Mouse (Mus musculus) ovary, postnatal 14 days (tissue): ENCODE results near the gene Snrnp25.
A peak's percentile ranks its signal among the peaks of the same experiment; 100 is the strongest.
"Not testable (repeated sequence)": the region's sequence is repeated elsewhere in the genome, so short reads cannot be mapped to it uniquely, and the experiment has no call there.

Experiments
- DNase-seq: peaks from one replicate; pipeline ENCODE4 v3.0.0; 2022; ENCODE audit warnings: low spot score

Snrnp25 gene

DNA sequence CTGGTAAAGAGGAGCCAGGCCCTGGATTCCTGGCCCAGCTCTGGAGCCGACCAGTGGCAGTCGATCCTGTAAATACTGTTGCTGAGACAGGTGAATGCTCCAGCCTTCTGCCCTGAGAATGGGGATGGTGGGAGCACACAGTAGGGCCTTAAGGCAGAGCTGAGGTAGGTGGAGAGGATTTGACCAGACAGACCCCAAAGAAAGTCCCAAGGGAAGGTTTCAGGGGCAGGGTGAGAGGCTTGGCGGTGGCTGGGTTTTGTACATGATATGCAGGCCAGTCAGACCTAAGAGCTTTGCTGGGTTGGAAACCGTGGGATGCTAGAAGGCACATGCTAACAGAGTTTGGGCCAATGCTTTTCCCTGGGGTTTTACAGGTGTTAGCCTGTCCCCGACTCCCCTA lies 10.6 kb upstream of the Snrnp25 start:
- DNase-seq = no peak

DNA sequence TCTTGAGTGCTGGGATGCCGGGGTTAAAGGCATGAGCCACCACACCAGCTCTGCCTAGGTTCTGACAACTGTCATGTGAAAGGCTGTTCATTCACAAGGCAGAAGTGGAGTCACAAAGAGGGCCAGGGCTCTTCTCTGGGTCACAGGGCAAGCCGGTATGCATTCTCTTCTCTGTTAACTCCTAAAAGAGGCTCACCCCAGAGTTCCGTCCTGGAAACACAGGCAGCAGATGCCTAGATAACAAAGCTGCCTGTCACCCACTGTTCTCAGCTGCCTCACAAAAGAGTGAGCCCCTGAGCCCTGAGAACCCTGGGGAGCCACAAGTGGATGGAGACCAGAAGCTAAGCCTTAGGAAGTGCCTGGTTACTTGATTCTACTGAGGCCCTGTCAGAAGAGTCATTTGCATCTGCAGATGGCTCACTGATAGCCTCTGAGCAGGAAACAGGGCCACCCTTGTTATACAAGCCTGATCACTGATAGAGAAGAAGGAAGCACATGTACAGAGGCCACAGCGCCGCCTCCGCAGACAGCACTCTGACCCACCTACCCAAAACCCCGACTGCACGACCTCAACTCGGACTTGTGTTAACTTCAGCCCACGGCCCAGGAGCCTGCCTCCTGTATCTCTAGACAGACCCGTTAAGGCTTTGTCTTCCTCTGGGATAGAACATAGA lies 9.2 kb upstream of the Snrnp25 start:
- no peak for DNase-seq

- DNase-seq = no peak
These were observed 8.5 kb upstream of the Snrnp25 start for GRCm38 (mm10) chr11:32196727-32197126.

- DNase-seq = no peak
These were observed 7.4 kb upstream of the Snrnp25 start for GRCm38 (mm10) chr11:32197766-32198165.

DNA sequence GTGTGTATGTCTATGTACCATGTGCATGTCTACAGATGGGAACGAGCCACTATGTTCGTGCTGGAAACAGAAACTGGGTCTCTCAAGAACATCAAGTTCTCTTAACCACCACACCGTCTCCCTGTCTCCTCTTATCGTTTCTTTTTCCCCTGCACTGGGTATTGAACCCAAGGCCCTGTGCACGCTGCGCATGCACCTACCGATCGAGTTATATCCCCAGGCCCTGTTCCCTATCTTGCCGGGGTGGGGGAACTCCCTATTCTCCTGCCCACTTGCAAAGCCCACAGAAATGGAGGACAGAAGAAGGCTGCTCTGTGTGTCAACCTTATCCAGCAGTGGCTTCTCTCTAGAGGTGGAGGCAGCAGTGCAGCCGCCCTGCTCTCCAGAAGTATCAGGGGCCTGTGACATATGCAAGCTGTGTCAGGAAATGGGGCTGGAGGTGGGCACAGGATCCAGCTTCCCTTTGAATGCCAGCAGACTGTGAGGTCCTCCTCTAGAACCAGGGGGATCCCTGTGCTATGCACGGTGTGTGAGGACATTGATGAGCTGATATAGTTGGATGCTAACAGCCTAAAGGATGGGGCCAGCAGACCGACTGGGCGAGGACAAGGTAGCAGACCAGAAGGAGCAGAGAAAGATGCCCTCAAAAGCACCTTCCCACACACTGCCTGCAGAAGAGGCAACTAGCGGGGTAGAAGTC lies 6.8 kb upstream of the Snrnp25 start:
- DNase-seq = no peak

- no peak for DNase-seq
These were observed 6.0 kb upstream of the Snrnp25 start for GRCm38 (mm10) chr11:32199230-32199629.

DNA sequence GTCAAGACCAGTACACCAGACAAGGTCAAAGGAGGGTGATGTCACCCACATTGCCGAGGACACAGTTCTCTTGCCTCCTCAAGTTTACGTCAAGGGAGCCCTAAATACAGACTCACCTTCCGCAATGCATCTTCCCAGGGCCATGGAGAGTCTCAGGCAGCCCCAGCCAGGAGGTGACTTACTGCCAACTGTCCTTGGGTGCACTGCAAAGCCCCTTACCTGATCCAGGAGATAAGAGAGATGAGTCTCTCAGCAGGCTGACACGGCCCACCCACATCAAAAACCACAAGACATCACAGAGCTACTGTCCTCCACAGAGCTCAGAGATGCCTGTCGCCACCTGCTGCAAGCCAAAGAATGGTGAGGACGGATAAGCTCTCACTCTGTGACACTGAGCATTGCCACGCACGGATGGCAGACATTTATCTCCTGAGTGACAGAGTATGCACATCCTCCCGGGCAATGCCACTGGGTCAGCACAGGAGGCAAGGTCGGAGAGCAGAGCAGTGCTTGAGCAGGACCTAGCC lies 5.1 kb upstream of the Snrnp25 start, which contains the start of gene Il9r:
Gene Il9r (minus strand): TSS at position 205 of the 527 bp plus-strand sequence.
- DNase-seq = no peak

DNA sequence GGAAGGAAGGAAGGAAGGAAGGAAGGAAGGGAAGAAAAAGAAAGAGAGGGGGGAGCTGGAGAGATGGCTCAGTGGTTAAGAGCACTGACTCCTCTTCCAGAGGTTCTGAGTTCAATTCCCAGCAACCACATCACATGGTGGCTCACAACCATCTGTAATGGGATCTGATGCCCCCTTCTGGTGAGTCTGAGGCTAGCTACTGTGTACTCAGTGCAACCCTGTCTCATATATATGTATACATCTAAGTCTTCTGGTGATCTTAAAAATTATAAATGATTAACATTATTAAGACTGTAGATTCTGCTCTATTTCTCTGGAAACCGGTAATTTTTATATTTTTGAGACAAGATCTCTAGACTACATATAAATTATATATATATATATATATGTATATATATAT lies 4.2 kb upstream of the Snrnp25 start:
- not testable (repeated sequence) for DNase-seq

DNA sequence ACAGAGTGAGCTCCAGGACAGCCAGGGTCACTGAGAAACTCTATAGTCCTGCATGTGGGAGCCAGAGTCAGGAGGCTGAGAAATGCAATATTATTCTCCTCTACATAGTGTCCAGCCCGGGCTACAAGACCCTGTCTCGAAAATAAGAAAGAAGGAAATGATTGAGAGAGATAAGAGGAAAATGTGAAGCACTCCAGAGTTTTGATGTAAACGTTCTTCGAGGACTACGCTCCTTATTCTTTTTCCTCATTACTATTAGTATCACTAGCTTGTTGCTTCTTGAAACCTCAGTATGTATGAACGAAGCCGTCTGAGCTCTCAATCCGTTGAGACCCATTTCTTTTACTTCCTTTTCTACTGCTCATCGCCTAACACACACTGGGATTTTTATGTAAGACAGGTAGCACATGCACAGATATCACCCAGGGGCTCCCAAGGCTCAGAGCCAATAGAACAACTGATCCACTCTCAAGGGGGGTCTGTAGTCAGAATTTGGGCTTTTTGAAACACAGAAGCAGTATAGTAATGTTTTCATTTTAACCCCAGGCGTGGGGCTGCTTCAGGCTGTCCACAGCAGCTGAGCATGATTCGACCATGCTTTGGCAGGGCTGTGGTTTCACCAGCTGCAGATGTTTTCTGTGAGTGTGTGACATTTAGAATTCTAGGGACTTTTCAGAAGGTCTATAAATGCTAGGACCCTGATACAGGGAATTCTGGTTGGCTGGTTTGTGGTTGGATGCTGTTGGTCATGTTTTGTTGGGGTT lies 3.1 kb upstream of the Snrnp25 start:
- DNase-seq = no peak

DNA sequence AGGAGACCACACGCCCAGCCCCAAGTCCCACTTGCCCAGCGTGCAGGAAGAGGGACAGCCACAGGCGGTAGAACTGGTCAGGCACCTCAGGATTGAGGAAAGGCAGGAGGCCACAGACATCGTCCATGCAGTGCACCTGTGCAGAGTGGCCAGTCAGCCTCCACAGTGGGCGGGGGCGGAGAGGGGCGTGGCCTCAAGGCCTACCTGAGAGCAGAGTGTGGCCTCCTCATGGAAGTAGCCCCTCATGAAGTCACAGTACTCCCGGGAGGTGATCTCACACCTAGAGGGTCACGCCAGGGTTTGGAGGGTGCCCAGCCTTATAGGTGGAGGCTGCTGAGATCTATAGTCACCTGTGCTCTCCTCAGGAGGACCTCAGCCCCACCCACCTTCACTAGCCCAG lies 5.4 kb downstream of the Snrnp25 start:
- DNase-seq = no peak

- DNase-seq = no peak
These were observed 10.4 kb downstream of the Snrnp25 start for GRCm38 (mm10) chr11:32215372-32216162.

DNA sequence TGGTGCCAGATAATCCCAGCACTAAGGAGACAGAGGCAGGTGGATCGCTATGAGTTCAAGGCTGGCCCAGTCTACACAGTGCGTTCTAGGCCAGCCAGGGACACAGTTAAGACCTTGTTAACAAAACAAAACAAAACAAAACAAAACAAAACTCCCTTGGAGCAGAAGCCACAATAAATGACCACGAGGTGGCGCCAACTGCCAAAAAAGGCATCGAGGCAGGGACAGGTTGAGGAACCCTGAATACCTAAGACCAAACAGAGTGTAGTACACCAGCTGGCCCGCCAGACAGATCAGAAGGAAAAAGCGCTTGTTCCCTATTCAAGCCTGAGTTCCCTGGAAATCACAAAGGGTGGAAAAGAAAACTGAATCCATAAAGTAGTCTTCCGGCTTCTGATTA lies 11.6 kb downstream of the Snrnp25 start:
- peak; percentile 61 for DNase-seq

- no peak for DNase-seq
These were observed 13.4 kb downstream of the Snrnp25 start for GRCm38 (mm10) chr11:32218501-32219050.

DNA sequence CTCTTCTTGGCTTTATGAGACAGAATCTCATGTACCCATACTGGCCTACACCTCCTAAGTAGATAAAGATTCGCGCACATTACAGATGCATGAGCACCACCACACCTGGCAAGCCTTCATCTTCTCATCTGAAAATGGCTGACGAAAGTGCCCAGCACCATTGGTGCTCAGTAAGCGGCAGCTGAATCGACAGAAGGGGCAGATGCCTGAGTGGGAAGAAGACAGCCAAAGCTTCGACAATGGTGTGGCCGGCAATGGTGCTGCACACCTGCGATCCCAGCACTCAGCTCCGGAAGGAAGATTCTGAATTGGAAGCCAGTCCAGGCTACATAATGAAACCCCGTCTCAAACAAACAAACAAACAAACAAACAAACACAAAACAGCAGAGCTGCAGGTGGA lies 14.1 kb downstream of the Snrnp25 start:
- DNase-seq = no peak

DNA sequence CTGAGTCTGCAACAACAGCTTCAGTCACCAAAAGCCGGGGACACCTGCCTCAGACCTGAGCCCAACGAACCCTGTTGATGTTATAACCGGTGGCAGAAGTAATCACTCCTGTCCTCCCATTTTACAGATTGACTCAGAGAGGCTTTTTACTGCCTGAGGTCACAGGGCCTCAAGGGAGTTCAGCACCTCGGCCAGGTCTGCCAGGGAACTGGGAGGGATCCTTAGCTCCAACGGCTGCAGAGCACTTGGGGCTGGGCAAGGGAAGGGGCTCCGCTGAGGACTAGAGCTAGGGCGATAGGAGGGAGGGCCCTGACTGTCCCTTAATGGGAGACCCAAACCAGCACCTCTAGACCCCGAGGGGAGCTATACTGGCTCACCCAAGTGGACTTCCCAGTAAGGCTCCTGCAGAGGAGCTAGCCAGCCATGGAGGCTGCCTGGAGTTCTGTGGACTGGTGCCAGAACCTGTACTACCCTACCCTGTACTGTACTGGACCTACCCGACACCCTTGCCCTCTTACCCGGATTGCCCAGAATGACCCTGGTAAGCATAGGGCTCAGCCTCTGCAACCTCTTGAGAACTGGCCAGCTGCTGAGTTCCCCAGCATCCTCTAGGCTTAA lies 15.5 kb downstream of the Snrnp25 start:
- DNase-seq = no peak

DNA sequence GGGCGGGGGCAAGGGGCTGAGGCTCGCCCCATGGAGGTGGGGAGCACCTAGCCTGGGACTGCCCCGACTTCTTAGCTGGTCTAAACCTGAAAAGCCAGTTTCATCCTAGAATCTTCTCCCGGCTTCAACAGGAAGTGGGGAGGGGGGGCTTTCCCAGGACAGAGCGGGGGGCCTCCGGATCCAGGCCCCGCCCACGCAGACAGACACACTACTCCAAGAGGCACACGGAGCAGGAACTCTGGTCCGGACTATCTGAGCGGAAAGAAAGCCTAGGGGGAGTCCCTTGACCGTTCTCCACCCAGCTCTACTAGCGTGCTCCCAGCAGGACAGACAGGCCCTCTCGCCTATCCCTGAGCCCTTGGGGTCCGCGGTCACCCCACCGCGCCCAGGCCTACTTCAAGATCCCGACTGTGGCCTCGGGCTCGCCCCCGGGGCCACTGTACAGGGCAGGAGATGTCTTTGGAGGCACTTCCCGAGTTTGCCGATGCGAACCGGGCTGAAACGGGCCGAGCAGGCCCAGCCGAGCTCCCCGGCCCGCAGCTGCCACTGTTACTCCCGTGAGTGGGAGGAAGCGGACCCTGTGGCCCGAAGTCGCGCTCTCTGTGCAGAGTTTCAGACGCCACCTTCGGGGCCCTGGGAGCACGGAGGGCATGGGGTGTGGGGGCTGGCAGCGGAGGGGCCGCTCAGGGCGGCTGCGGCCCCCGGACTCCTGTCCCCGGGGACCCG lies 16.2 kb downstream of the Snrnp25 start:
- DNase-seq = peak; percentile 43

- peak; percentile 50 for DNase-seq
These were observed 16.8 kb downstream of the Snrnp25 start, which contains the start of gene Rhbdf1 for GRCm38 (mm10) chr11:32221951-32222409. Rhbdf1 (minus strand) TSS chr11:32222300.

DNA sequence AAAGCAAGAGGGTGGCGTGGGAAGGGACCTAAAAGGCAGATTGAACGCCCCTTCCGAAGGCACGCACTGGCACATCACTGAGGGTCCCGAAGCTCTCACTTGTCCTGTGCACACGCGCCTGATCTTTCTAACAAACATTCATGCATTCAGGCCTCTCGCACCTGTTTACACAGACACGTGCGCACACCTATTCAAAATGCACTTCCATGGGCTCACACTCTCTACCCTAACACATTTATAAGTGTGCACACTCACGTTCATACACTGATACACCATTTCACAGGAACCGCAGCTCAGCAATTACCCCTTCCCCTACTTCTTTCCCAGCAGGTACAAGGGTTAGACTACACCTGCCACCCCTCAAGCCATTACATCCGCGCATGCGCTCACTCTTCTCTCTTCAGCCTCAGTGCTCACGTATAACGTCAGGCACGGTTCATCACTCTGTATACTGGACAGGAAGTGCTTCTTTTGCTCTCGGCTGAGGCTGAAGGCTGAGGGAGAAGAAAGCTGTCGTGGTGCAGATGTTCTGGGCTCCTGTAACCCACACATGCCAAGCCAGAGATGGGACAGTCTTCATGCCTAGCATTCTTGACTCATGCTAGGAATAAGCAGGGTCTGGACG lies 17.5 kb downstream of the Snrnp25 start:
- no peak for DNase-seq

DNA sequence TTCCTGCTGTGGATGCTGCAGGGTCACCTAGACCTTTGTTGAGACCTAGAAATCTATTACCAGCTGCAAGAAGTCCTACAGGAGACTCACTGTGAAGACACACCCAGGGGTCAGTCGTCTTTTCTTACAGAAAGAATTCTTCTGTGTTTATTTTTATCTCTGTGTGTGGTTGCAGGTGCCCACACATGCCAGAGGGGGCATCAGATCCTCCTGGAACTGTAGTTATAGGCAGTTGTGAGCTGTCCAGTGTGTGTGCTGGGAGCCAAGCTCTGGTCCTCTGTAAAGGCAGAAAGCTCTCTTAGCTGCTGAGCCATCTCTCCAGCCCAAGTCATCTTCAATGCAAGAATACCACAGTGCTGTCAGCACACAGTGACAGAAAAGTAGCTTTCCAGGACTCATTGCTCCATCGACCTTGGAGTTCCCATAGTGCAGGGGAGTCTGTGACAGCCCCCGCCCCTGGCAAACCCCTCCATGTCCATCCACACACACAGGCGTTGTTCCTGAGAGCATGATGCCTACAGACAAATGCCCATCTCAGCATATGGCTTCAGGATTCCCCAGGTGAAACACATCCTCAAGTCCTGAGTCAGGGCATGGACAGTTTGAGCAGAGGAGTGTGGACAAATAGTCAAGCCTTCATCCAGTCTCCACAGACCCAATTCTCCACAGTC lies 18.2 kb downstream of the Snrnp25 start:
- no peak for DNase-seq
